Comparison of ENCODE assay signal across 8 mouse cellular contexts in the genomic region with DNA sequence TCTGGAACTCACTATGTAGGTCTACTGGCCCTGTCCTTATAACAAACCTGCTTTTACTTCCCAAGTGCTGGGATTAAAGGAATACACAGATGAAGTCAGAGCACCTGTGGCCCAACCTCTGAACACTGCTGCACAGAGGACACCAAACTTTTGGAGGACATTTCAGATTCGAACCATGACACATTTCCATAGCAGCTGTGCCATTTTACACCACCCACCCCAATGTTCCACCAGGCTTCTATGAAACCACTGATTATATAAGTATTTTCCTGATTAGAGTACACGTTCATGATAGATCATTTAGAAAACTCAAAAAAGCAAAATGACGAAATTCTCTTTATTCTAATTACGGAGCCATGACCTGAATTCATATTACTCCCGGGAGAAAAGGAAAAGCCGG. TPM values are rescaled to one million over a fixed set of nuclear protein-coding genes. Genes with fewer than 3 reads are reported as not detected.
DNase-seq lines count a peak whose midpoint lies in the region; ATAC-seq and TF ChIP-seq lines count a peak whose summit lies in the region.

No protein-coding gene starts in this region.

- 37% methylated on average over 6 of the region's 6 CpGs for WGBS in kidney, postnatal 0 days
- 9% methylated on average over 6 of the region's 6 CpGs for WGBS in bone marrow, adult 2 months
- 55% methylated on average over 6 of the region's 6 CpGs for WGBS in forebrain, embryonic 16.5 days
- 43% methylated on average over 6 of the region's 6 CpGs for WGBS in liver, embryonic 13.5 days (ENCODE audit: insufficient replicate concordance)

- peak overlapping the region; percentile 90 for H3K27ac ChIP-seq in kidney, postnatal 0 days
- H3K27ac ChIP-seq in bone marrow, adult 2 months (ENCODE audit: control insufficient read depth, insufficient read depth, low read depth, low read length, poor library complexity), result peak overlapping the region; percentile 81
- no peak overlapping the region for H3K27ac ChIP-seq in forebrain, embryonic 16.5 days (ENCODE audit: low read length)
- peak overlapping the region; percentile 87 for H3K27ac ChIP-seq in liver, embryonic 13.5 days

- TF ChIP-seq CTCF in kidney, postnatal 0 days (IDR thresholded peaks at IDR 0.05; ENCODE audit: low read depth), result no peak
- TF ChIP-seq CTCF in bone marrow, adult 2 months (IDR thresholded peaks at IDR 0.05; ENCODE audit: control insufficient read depth, insufficient read depth, low read length), result no peak

- no peak for ATAC-seq in kidney, postnatal 0 days (replicated peaks; ENCODE audit: low FRiP score, low read depth)
- ATAC-seq in forebrain, embryonic 16.5 days, result no peak
- ATAC-seq in liver, embryonic 13.5 days (ENCODE audit: low read depth), result no peak

- peak overlapping the region; percentile 72 for H3K4me2 ChIP-seq in kidney, postnatal 0 days (ENCODE audit: low read length)
- peak overlapping the region; percentile 78 for H3K4me2 ChIP-seq in forebrain, embryonic 16.5 days (ENCODE audit: low read length)
- peak overlapping the region; percentile 80 for H3K4me2 ChIP-seq in liver, embryonic 13.5 days

- no peaks in the 10 kb centered on the region for H3K36me3 ChIP-seq in kidney, postnatal 0 days (ENCODE audit: insufficient read depth, low read length)
- no peaks in the 10 kb centered on the region for H3K36me3 ChIP-seq in forebrain, embryonic 16.5 days (ENCODE audit: control insufficient read depth, insufficient read depth)
- peaks cover 28% of the 10 kb centered on the region for H3K36me3 ChIP-seq in liver, embryonic 13.5 days

- no peaks in the 10 kb centered on the region for H3K4me1 ChIP-seq in kidney, postnatal 0 days (replicated peaks; ENCODE audit: insufficient read depth, low read length)
- no peaks in the 10 kb centered on the region; the same call in 1 of the 2 replicates for H3K4me1 ChIP-seq in bone marrow, adult 2 months (ENCODE audit: control insufficient read depth, insufficient read depth, low read length)
- peaks cover 19% of the 10 kb centered on the region for H3K4me1 ChIP-seq in forebrain, embryonic 16.5 days (replicated peaks; ENCODE audit: control insufficient read depth, insufficient read depth, low read length)
- peaks cover 37% of the 10 kb centered on the region for H3K4me1 ChIP-seq in liver, embryonic 13.5 days (replicated peaks)

- DNase-seq in kidney, postnatal 0 days (ENCODE audit: low spot score), result no peak
- DNase-seq in kidney, adult 9 months, result no peak
- no peak for DNase-seq in liver, embryonic 13.5 days
- DNase-seq in adipocyte (ENCODE audit: low spot score), result no peak
- no peak for DNase-seq in adrenal gland, postnatal 25 days
- no peak for DNase-seq in adrenal gland, postnatal 36 days

- no peaks in the 10 kb centered on the region for H3K27me3 ChIP-seq in kidney, postnatal 0 days (ENCODE audit: insufficient read depth, low read length)
- H3K27me3 ChIP-seq in forebrain, embryonic 16.5 days (replicated peaks; ENCODE audit: control insufficient read depth, insufficient read depth, low read length), result no peaks in the 10 kb centered on the region
- no peaks in the 10 kb centered on the region for H3K27me3 ChIP-seq in liver, embryonic 13.5 days

- TF ChIP-seq POLR2A in bone marrow, adult 2 months (IDR thresholded peaks at IDR 0.05; ENCODE audit: borderline replicate concordance, control insufficient read depth, low read depth, low read length), result no peak

- no peaks in the 10 kb centered on the region for H3K9me3 ChIP-seq in kidney, postnatal 0 days (replicated peaks; ENCODE audit: low read length)
- no peaks in the 10 kb centered on the region for H3K9me3 ChIP-seq in forebrain, embryonic 16.5 days (ENCODE audit: control insufficient read depth, low read length)
- peaks cover 3% of the 10 kb centered on the region; the same call in 1 of the 2 replicates for H3K9me3 ChIP-seq in liver, embryonic 13.5 days (replicated peaks)

- H3K9ac ChIP-seq in kidney, postnatal 0 days (ENCODE audit: low read depth, low read length), result peak overlapping the region; percentile 75
- peak overlapping the region; percentile 55 for H3K9ac ChIP-seq in forebrain, embryonic 16.5 days (replicated peaks; ENCODE audit: low read depth, low read length)
- peak overlapping the region; percentile 98 for H3K9ac ChIP-seq in liver, embryonic 13.5 days

- H3K4me3 ChIP-seq in kidney, postnatal 0 days (replicated peaks; ENCODE audit: low read depth, low read length), result peak overlapping the region; percentile 94
- peak overlapping the region; percentile 87 for H3K4me3 ChIP-seq in bone marrow, adult 2 months (replicated peaks; ENCODE audit: control insufficient read depth, low read depth, low read length)
- H3K4me3 ChIP-seq in forebrain, embryonic 16.5 days (replicated peaks; ENCODE audit: low read length), result peak overlapping the region; percentile 69
- peak overlapping the region; percentile 93 for H3K4me3 ChIP-seq in liver, embryonic 13.5 days (replicated peaks)

RNA-seq across cellular contexts. Expression of a gene that starts 0.6 kb away (rescaled TPM):
- polyA plus RNA-seq in kidney, postnatal 0 days (2015; fragmentation: Nextera tagmentation; extraction: Ambion mirVana), result 171 and 175 TPM in 2 replicates
- polyA plus RNA-seq in bone marrow, adult 2 months (2011; ENCODE audit: insufficient read depth, insufficient read length, low replicate concordance, missing spikeins), result 161 and 187 TPM in 2 replicates
- 95.3 and 114 TPM in 2 replicates for polyA plus RNA-seq in forebrain, embryonic 16.5 days (2015; fragmentation: Nextera tagmentation; extraction: Ambion mirVana)
- polyA plus RNA-seq in liver, embryonic 13.5 days (2015; fragmentation: Nextera tagmentation; extraction: Ambion mirVana), result 229 and 232 TPM in 2 replicates
- total RNA-seq in adrenal gland, postnatal 25 days (2021), result 15.1 and 19.2 TPM in 2 replicates
- total RNA-seq in adrenal gland, postnatal 36 days (2021), result 10 to 100 TPM; 10.2 to 11.9 TPM

RNA-seq across cellular contexts. Expression of a gene that starts 18.2 kb away (rescaled TPM):
- polyA plus RNA-seq in kidney, postnatal 0 days (2015; fragmentation: Nextera tagmentation; extraction: Ambion mirVana), result 24.8 and 26.7 TPM in 2 replicates
- polyA plus RNA-seq in bone marrow, adult 2 months (2011; ENCODE audit: insufficient read depth, insufficient read length, low replicate concordance, missing spikeins), result 7.7 and 17.0 TPM in 2 replicates
- polyA plus RNA-seq in forebrain, embryonic 16.5 days (2015; fragmentation: Nextera tagmentation; extraction: Ambion mirVana), result 30.1 and 32.5 TPM in 2 replicates
- polyA plus RNA-seq in liver, embryonic 13.5 days (2015; fragmentation: Nextera tagmentation; extraction: Ambion mirVana), result 10.2 and 10.6 TPM in 2 replicates
- total RNA-seq in adrenal gland, postnatal 25 days (2021), result 51.4 and 52.6 TPM in 2 replicates
- 10 to 100 TPM; 40.0 to 47.2 TPM for total RNA-seq in adrenal gland, postnatal 36 days (2021)

RNA-seq across cellular contexts. Expression of a gene that starts 45.4 kb away (rescaled TPM):
- polyA plus RNA-seq in kidney, postnatal 0 days (2015; fragmentation: Nextera tagmentation; extraction: Ambion mirVana), result 1.7 and 2.1 TPM in 2 replicates
- 0.40 TPM in 1 of 2 replicates, not detected in the other for polyA plus RNA-seq in bone marrow, adult 2 months (2011; ENCODE audit: insufficient read depth, insufficient read length, low replicate concordance, missing spikeins)
- polyA plus RNA-seq in forebrain, embryonic 16.5 days (2015; fragmentation: Nextera tagmentation; extraction: Ambion mirVana), result 274 and 278 TPM in 2 replicates
- polyA plus RNA-seq in liver, embryonic 13.5 days (2015; fragmentation: Nextera tagmentation; extraction: Ambion mirVana), result 0.20 and 0.33 TPM in 2 replicates
- 0.57 and 1.3 TPM in 2 replicates for total RNA-seq in adrenal gland, postnatal 25 days (2021)
- total RNA-seq in adrenal gland, postnatal 36 days (2021), result 1 to 10 TPM in 1 of 2 experiments, under 1 TPM in 1; 0.86 to 1.1 TPM

Comparison
In these comparisons a context has a peak if more than half of its experiments do, and no peak if none do; other contexts are left out.
1. RNA of a gene that starts 45.4 kb away (polyA plus RNA-seq): 274 to 278 TPM in forebrain, embryonic 16.5 days; 1.7 to 2.1 TPM in kidney, postnatal 0 days, 0.40 TPM in bone marrow, adult 2 months and 0.20 to 0.33 TPM in liver, embryonic 13.5 days; every median in the first group is over 10 times any median in the second.
2. Peak in every context shown above with its lines, with median percentiles within 50 percentile points of each other: H3K4me2 ChIP-seq, H3K4me3 ChIP-seq and H3K9ac ChIP-seq.